Mouse (Mus musculus) thymus, adult 2 months (tissue): Measurements from ENCODE around the gene Sebox. TPM values are rescaled to one million over a fixed set of nuclear protein-coding genes. Genes with fewer than 3 reads are reported as not detected.

ENCODE experiments used
- DNase-seq: peaks from one replicate; pipeline ENCODE4 v3.0.0; 2021
- H3K27ac ChIP-seq: fragments of 200-500 bp; 2 replicates; pipeline ENCODE4 v1.5.1; 2012; ENCODE audit warnings: low read length, control low read depth; ENCODE audit not compliant: control insufficient read depth, insufficient read depth
- H3K27me3 ChIP-seq: fragments of 200-500 bp; 2 replicates; pipeline ENCODE4 v1.6.1; 2012; ENCODE audit warnings: mild to moderate bottlenecking, low read length, moderate library complexity, mixed read lengths; ENCODE audit not compliant: control insufficient read depth, insufficient read depth
- H3K36me3 ChIP-seq: fragments of 200-500 bp; 2 replicates; pipeline ENCODE4 v1.6.1; 2012; ENCODE audit warnings: mild to moderate bottlenecking, low read length, moderate library complexity; ENCODE audit not compliant: control insufficient read depth, insufficient read depth
- H3K4me1 ChIP-seq: fragments of 200-500 bp; replicated peaks from 2 replicates; pipeline ENCODE4 v1.6.1; 2012; ENCODE audit warnings: low read length; ENCODE audit not compliant: control insufficient read depth, insufficient read depth
- H3K4me3 ChIP-seq: fragments of 200-500 bp; 2 replicates; pipeline ENCODE4 v1.5.1; 2012; ENCODE audit warnings: mild to moderate bottlenecking, low read length, control low read depth, moderate library complexity; ENCODE audit not compliant: control insufficient read depth, insufficient read depth
- CTCF ChIP-seq: fragments of 200-500 bp; IDR thresholded peaks from 2 replicates; pipeline ENCODE4 v1.5.1; 2012; ENCODE audit warnings: mild to moderate bottlenecking, control low read depth, low read length, moderate library complexity, borderline replicate concordance; ENCODE audit not compliant: control insufficient read depth, poor library complexity, insufficient read depth; ENCODE audit errors: extremely low read depth
- POLR2A ChIP-seq: fragments of 200-500 bp; IDR thresholded peaks from 2 replicates; pipeline ENCODE4 v1.6.1; 2012; ENCODE audit warnings: mild to moderate bottlenecking, low read length, control low read depth, moderate library complexity; ENCODE audit not compliant: control insufficient read depth, poor library complexity, insufficient read depth; ENCODE audit errors: extremely low read depth
- WGBS: fragments of 180-500 bp; shearing (Covaris S2); methylation state at CpG from one replicate; pipeline ENCODE4 v1.1.7; 2018; 5-methylcytosine and 5-hydroxymethylcytosine counted together
- polyA plus RNA-seq: library from polyadenylated mRNA; depleted of rRNA; stranded (reverse); fragments of >200 nt; gene quantifications from 2 replicates; pipeline ENCODE4 v1.2.3, GENCODE M21; 2012; rRNA removed

Gene Sebox
- polyA plus RNA-seq, 1 experiment, result 0.09 TPM

GRCm38 (mm10) chr11:78550168-78551058 is 47.2 kb downstream of the Sebox start, which contains the start of gene Tmem97:
Gene Tmem97 (minus strand): TSS chr11:78550777.
- no peak within 1 kb of the TSS for H3K27ac ChIP-seq
- no peaks in the 10 kb centered on the region for H3K27me3 ChIP-seq
- H3K36me3 ChIP-seq, result no peaks in the 10 kb centered on the region
- H3K4me3 ChIP-seq, result peak within 1 kb of the TSS; percentile 83
- H3K4me1 ChIP-seq, result peaks cover 14% of the 10 kb centered on the region
- TF ChIP-seq POLR2A (peak; percentile 52; the same call in 1 of the 2 replicates), CTCF (peak; percentile 45; the same call in 1 of the 2 replicates)
- peak; percentile 94 for DNase-seq
- under 1% methylated on average over 60 of the region's 60 CpGs for WGBS

- Histone ChIP-seq H3K27me3 (no peaks in the 10 kb centered on the region), H3K36me3 (no peaks in the 10 kb centered on the region), H3K4me1 (peaks cover 14% of the 10 kb centered on the region), H3K4me3 (peak overlapping the region; percentile 33), H3K27ac (no peak overlapping the region)
- WGBS, result 32% methylated on average over 6 of the region's 6 CpGs
- DNase-seq, result no peak
- TF ChIP-seq CTCF (no peak), POLR2A (no peak)
Measured at GRCm38 (mm10) chr11:78551059-78551398, 47.8 kb downstream of the Sebox start.

Other genes with a start within 250 kb of the Sebox start
- 98.5 and 104 TPM in 2 replicates for gene 2610507B11Rik, start 241.7 kb upstream of the Sebox start, polyA plus RNA-seq
- gene BC030499, start 212.6 kb upstream of the Sebox start, polyA plus RNA-seq, result 0.32 and 0.38 TPM in 2 replicates
- gene Spag5, start 201.9 kb upstream of the Sebox start, polyA plus RNA-seq, result 46.1 and 52.7 TPM in 2 replicates
- 2.4 and 3.0 TPM in 2 replicates for gene Aldoc, start 180.5 kb upstream of the Sebox start, polyA plus RNA-seq
- gene Pigs, start 175.0 kb upstream of the Sebox start, polyA plus RNA-seq, result 88.3 and 95.0 TPM in 2 replicates
- 31.1 and 42.0 TPM in 2 replicates for gene Unc119, start 160.0 kb upstream of the Sebox start, polyA plus RNA-seq
- gene Foxn1, start 116.9 kb upstream of the Sebox start, polyA plus RNA-seq, result 27.0 and 31.3 TPM in 2 replicates
- 0.61 and 0.68 TPM in 2 replicates for gene Slc13a2, start 81.2 kb upstream of the Sebox start, polyA plus RNA-seq
- gene Slc46a1, start 37.8 kb upstream of the Sebox start, polyA plus RNA-seq, result 8.3 and 11.2 TPM in 2 replicates
- 0.62 and 0.97 TPM in 2 replicates for gene Sarm1, start 5.7 kb upstream of the Sebox start, polyA plus RNA-seq
- 5.5 and 8.9 TPM in 2 replicates for gene Vtn, start 4.4 kb upstream of the Sebox start, polyA plus RNA-seq
- 13.5 and 17.3 TPM in 2 replicates for gene Tmem199, start 8.7 kb downstream of the Sebox start, polyA plus RNA-seq
- 41.3 and 43.6 TPM in 2 replicates for gene Poldip2, start 8.7 kb downstream of the Sebox start, polyA plus RNA-seq
- gene Tnfaip1, start 32.9 kb downstream of the Sebox start, polyA plus RNA-seq, result 13.4 and 14.3 TPM in 2 replicates
- 58.4 and 60.7 TPM in 2 replicates for gene Ift20, start 32.9 kb downstream of the Sebox start, polyA plus RNA-seq
- 20.6 and 21.6 TPM in 2 replicates for gene Tmem97, start 47.3 kb downstream of the Sebox start, polyA plus RNA-seq
- gene Nlk, start 193.9 kb downstream of the Sebox start, polyA plus RNA-seq, result 46.7 and 52.6 TPM in 2 replicates
- 75.6 and 78.7 TPM in 2 replicates for gene Ccnq, start 248.3 kb downstream of the Sebox start, polyA plus RNA-seq